Comparison of ENCODE assay signal across 9 mouse cellular contexts in the genomic region with DNA sequence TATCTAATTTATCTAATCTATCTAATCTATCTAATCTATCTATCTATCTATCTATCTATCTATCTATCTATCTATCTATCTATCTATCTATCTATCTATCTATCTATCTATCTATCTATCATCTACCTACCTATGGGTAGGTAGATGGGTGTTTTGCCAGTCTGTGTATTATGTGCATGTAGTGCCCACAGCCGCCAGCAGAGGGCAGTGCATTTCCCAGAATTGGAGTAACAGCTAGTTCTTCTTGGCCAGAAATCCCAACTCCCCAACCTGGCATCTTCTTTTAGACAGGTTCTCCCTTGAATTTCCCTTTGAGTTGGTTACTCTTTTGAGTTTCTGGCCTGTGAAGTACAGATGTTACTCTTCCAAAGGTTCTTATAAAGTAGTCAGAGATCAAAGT.
DNase-seq lines count a peak whose midpoint lies in the region; ATAC-seq and TF ChIP-seq lines count a peak whose summit lies in the region.
"Had no signal": no experiment of that assay in that cellular context is flagged by ENCODE, and none has a peak within 500 bp of the region (broad histone marks: within the 10 kb centered on the region; RNA-seq: fewer than 3 reads in every experiment).

No protein-coding gene starts in this region.

- H3K9me3 ChIP-seq in neural tube, embryonic 15.5 days (replicated peaks) = no peaks in the 10 kb centered on the region
- no peaks in the 10 kb centered on the region for H3K9me3 ChIP-seq in embryonic facial prominence, embryonic 11.5 days (replicated peaks; ENCODE audit: control insufficient read depth, low read length)
- H3K9me3 ChIP-seq: lung, embryonic 15.5 days had no signal

- H3K4me2 ChIP-seq in neural tube, embryonic 15.5 days = no peak overlapping the region
- no peak overlapping the region for H3K4me2 ChIP-seq in embryonic facial prominence, embryonic 11.5 days (ENCODE audit: low read depth, low read length)
- H3K4me2 ChIP-seq: lung, embryonic 15.5 days had no signal

- no peak for ATAC-seq in neural tube, embryonic 15.5 days (ENCODE audit: low FRiP score)
- no peak for ATAC-seq in embryonic facial prominence, embryonic 11.5 days (replicated peaks; ENCODE audit: insufficient number of reproducible peaks, low FRiP score, low TSS enrichment, low read depth)
- no peak for ATAC-seq in activated CD4-positive, CD25-positive, alpha-beta regulatory T cell, adult 4 months

- H3K4me1 ChIP-seq in neural tube, embryonic 15.5 days = no peaks in the 10 kb centered on the region
- no peaks in the 10 kb centered on the region for H3K4me1 ChIP-seq in embryonic facial prominence, embryonic 11.5 days (ENCODE audit: control insufficient read depth, insufficient read depth, low read length)
- H3K4me1 ChIP-seq in lung, adult 2 months (ENCODE audit: control insufficient read depth, insufficient read depth, low read length) = no peaks in the 10 kb centered on the region
- H3K4me1 ChIP-seq: lung, embryonic 15.5 days had no signal

- H3K27ac ChIP-seq in neural tube, embryonic 15.5 days (replicated peaks) = no peak overlapping the region
- H3K27ac ChIP-seq in embryonic facial prominence, embryonic 11.5 days (replicated peaks; ENCODE audit: low read depth, low read length) = no peak overlapping the region
- H3K27ac ChIP-seq: lung, embryonic 15.5 days had no signal

- WGBS in neural tube, embryonic 15.5 days = 4% methylated on average over 1 of the region's 1 CpGs
- WGBS in embryonic facial prominence, embryonic 11.5 days = 0% methylated on average over 1 of the region's 1 CpGs
- WGBS in lung, adult 2 months = 0% methylated on average over 1 of the region's 1 CpGs

- no peaks in the 10 kb centered on the region for H3K36me3 ChIP-seq in neural tube, embryonic 15.5 days
- H3K36me3 ChIP-seq in embryonic facial prominence, embryonic 11.5 days (replicated peaks; ENCODE audit: control insufficient read depth, insufficient read depth, low read depth, low read length) = no peaks in the 10 kb centered on the region
- H3K36me3 ChIP-seq: lung, embryonic 15.5 days had no signal

- no peak for TF ChIP-seq POLR2A in lung, adult 2 months (IDR thresholded peaks at IDR 0.05; ENCODE audit: borderline replicate concordance, extremely low read depth, low read depth, low read length)

- H3K27me3 ChIP-seq in neural tube, embryonic 15.5 days (replicated peaks) = no peaks in the 10 kb centered on the region
- no peaks in the 10 kb centered on the region for H3K27me3 ChIP-seq in embryonic facial prominence, embryonic 11.5 days (ENCODE audit: control insufficient read depth, insufficient read depth, low read length)
- H3K27me3 ChIP-seq: lung, embryonic 15.5 days had no signal

- no peak overlapping the region for H3K9ac ChIP-seq in neural tube, embryonic 15.5 days (replicated peaks)
- no peak overlapping the region for H3K9ac ChIP-seq in embryonic facial prominence, embryonic 11.5 days (replicated peaks; ENCODE audit: low read length)
- H3K9ac ChIP-seq: lung, embryonic 15.5 days had no signal

- peak; percentile 91 for TF ChIP-seq CTCF in lung, adult 2 months (IDR thresholded peaks at IDR 0.05; ENCODE audit: insufficient read depth, low read length)

- H3K4me3 ChIP-seq in neural tube, embryonic 15.5 days (replicated peaks) = no peak overlapping the region
- H3K4me3 ChIP-seq in embryonic facial prominence, embryonic 11.5 days (ENCODE audit: low read depth, low read length) = no peak overlapping the region
- H3K4me3 ChIP-seq in lung, adult 2 months (replicated peaks; ENCODE audit: extremely low read depth, low read depth, low read length) = no peak overlapping the region
- H3K4me3 ChIP-seq: lung, embryonic 15.5 days had no signal

- peak; percentile 64 for DNase-seq in neural tube, embryonic 10.5 days (ENCODE audit: extremely low spot score, low spot score)
- peak; percentile 81 for DNase-seq in adrenal gland, postnatal 10 days
- DNase-seq in embryonic facial prominence, embryonic 11.5 days (ENCODE audit: low spot score) = peak; percentile 75
- DNase-seq in kidney, postnatal 4 days = peak; percentile 82 to 84
- peak; percentile 67 for DNase-seq in lung, adult 2 months
- peak; percentile 12 for DNase-seq in skeletal muscle tissue, adult 2 months (ENCODE audit: low read depth, low spot score)

Comparison
In these comparisons a context has a peak if more than half of its experiments do, and no peak if none do; other contexts are left out.
1. DNase-seq: peak in every context shown above with its lines; median percentile 83 in kidney, postnatal 4 days; 81 in adrenal gland, postnatal 10 days; 75 in embryonic facial prominence, embryonic 11.5 days; 67 in lung, adult 2 months; 64 in neural tube, embryonic 10.5 days; 12 in skeletal muscle tissue, adult 2 months.